Mouse (Mus musculus): ENCODE data around the gene Crip1.

DNA sequence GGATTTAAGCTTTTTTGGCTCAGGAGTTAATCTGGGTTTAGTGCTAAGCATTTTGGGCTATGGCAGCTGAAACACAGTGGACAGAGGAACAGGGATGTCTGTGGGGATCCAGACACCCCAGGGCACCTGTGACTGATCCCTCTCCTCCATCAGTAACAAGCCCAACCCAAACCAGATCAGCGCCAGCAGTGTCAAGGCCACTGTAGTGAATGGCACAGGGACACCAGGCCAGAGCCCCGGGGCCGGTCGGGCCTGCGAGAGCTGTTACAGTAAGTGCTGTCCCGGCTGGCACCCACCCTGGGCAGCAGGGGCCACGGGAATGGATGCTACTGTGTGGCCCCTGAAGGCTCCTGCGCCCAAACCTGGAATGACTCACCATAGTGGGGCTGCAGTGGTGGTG is 15.4 kb upstream of the Crip1 start:
- TF ChIP-seq CTCF (IDR thresholded peaks at IDR 0.05; ENCODE audit: borderline replicate concordance, extremely low read depth, insufficient read depth, insufficient read length) (no peak), POLR2A (IDR thresholded peaks at IDR 0.05; ENCODE audit: borderline replicate concordance, extremely low read depth, insufficient read depth, insufficient read length, poor library complexity, severe bottlenecking) (no peak)

All from brain, embryonic 14.5 days (tissue).